Mouse (Mus musculus): ENCODE measurements around the gene Il20rb.

- TF ChIP-seq CTCF (IDR thresholded peaks at IDR 0.05; ENCODE audit: low read depth, low read length): no peak
- no peak for TF ChIP-seq POLR2A (IDR thresholded peaks at IDR 0.05; ENCODE audit: insufficient read depth, low read length)
Measured at GRCm38 (mm10) chr9:100520012-100520411, 33.4 kb upstream of the Il20rb start.
